Mouse (Mus musculus) forebrain, embryonic 15.5 days (tissue): Measurements from ENCODE around the gene Fam198a. TPM values are rescaled to one million over a fixed set of nuclear protein-coding genes. Genes with fewer than 3 reads are reported as not detected.

Experiments used
- ATAC-seq: fragments of 200-750 bp; cut with Nextera tagmentation; replicated peaks from 2 replicates; pipeline ENCODE4 v1.8.0; 2017; ENCODE audit warnings: mild to moderate bottlenecking, moderate TSS enrichment, moderate library complexity
- H3K27ac ChIP-seq: fragments of 300-500 bp; sonication (generic); replicated peaks from 2 replicates; pipeline ENCODE4 v1.5.1; 2015; ENCODE audit warnings: mild to moderate bottlenecking, inconsistent platforms
- H3K27me3 ChIP-seq: fragments of 300-500 bp; sonication (generic); 2 replicates; pipeline ENCODE4 v1.6.1; 2015; ENCODE audit warnings: inconsistent platforms
- H3K36me3 ChIP-seq: fragments of 300-500 bp; sonication (generic); 2 replicates; pipeline ENCODE4 v1.6.1; 2015; ENCODE audit warnings: mild to moderate bottlenecking, inconsistent platforms
- H3K4me1 ChIP-seq: fragments of 300-500 bp; sonication (generic); 2 replicates; pipeline ENCODE4 v1.6.1; 2015; ENCODE audit warnings: inconsistent platforms
- H3K4me2 ChIP-seq: fragments of 300-500 bp; sonication (generic); replicated peaks from 2 replicates; pipeline ENCODE4 v1.6.1; 2015; ENCODE audit warnings: mild to moderate bottlenecking, inconsistent platforms
- H3K4me3 ChIP-seq: fragments of 300-500 bp; sonication (generic); 2 replicates; pipeline ENCODE4 v1.5.1; 2015; ENCODE audit warnings: mild to moderate bottlenecking, inconsistent platforms
- H3K9ac ChIP-seq: fragments of 300-500 bp; sonication (generic); replicated peaks from 2 replicates; pipeline ENCODE4 v1.6.1; 2015; ENCODE audit warnings: mild to moderate bottlenecking, inconsistent platforms
- H3K9me3 ChIP-seq: fragments of 300-500 bp; sonication (generic); 2 replicates; pipeline ENCODE4 v1.6.1; 2016; ENCODE audit warnings: inconsistent platforms
- WGBS: fragments of 180-500 bp; shearing (Covaris S2); methylation state at CpG from one replicate; pipeline ENCODE4 v1.1.7; 2015; ENCODE audit warnings: mixed read lengths; 5-methylcytosine and 5-hydroxymethylcytosine counted together
- polyA plus RNA-seq: library from polyadenylated mRNA; unstranded; fragments of >200 nt; fragmentation: Nextera tagmentation; extraction: Ambion mirVana; gene quantifications from 2 replicates; pipeline ENCODE4 v1.2.1, GENCODE M21; 2015

The Fam198a gene
- polyA plus RNA-seq, 1 experiment from 2014 or later: 1.4 TPM

DNA sequence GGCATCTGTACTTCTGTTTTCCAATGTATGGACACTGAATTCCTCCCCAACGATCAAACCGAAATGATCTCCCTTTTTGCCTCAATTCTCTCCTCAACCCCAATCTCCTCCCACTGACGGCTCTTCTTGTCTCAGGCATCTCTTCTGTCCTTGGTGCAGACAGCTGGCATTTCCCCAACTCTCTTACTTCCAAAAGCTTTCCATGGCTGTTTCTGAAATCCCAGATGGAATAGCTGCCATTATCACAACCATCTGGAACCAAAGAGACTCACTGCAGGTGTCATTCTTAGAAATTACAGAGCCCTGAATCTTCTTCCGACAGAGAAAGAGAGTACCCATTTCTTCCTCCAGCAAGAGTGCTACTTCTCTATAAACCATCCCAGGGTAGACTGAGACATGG, 15.9 kb upstream of the Fam198a start:
- no peaks in the 10 kb centered on the region for H3K9me3 ChIP-seq
- no peaks in the 10 kb centered on the region for H3K36me3 ChIP-seq
- ATAC-seq: no peak
- H3K4me1 ChIP-seq: no peaks in the 10 kb centered on the region
- H3K4me2 ChIP-seq: no peak overlapping the region
- no peaks in the 10 kb centered on the region for H3K27me3 ChIP-seq
- H3K4me3 ChIP-seq: no peak overlapping the region
- 78% methylated on average over 4 of the region's 4 CpGs for WGBS
- H3K27ac ChIP-seq: no peak overlapping the region
- H3K9ac ChIP-seq: no peak overlapping the region

GRCm38 (mm10) chr9:121936952-121937351, 13.8 kb upstream of the Fam198a start:
- no peaks in the 10 kb centered on the region for H3K36me3 ChIP-seq
- 73% methylated on average over 1 of the region's 1 CpGs for WGBS
- ATAC-seq: peak; percentile 75
- H3K27ac ChIP-seq: peak overlapping the region; percentile 67
- H3K27me3 ChIP-seq: no peaks in the 10 kb centered on the region
- H3K4me3 ChIP-seq: peak overlapping the region; percentile 50
- H3K4me1 ChIP-seq: no peaks in the 10 kb centered on the region
- no peak overlapping the region; the same call in 1 of the 2 replicates for H3K9ac ChIP-seq
- peak overlapping the region; percentile 48; the same call in 1 of the 2 replicates for H3K4me2 ChIP-seq
- H3K9me3 ChIP-seq: no peaks in the 10 kb centered on the region

DNA sequence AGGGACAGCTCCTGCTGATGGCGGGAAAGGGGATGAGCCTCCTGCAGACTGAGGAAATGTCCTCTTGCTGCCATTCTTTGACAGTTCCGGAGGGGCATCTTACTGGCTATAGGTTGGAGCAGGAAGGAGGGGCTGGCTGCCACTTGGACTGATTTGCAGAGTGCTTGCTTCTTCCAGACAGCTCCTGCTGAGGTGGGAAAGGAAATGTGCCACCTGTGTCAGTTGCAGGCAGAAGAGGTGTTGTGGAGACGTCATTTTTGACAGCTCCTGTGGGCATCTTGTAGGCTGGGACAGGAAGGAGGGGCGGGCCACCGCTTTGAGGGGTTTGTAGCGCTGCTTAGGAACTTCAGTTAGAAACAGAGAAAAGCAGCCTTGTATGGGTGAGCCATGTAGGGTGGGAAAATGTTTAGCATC, 13.3 kb upstream of the Fam198a start:
- H3K4me3 ChIP-seq: peak overlapping the region; percentile 50
- H3K36me3 ChIP-seq: no peaks in the 10 kb centered on the region
- H3K27ac ChIP-seq: peak overlapping the region; percentile 67
- peak; percentile 77 for ATAC-seq
- no peaks in the 10 kb centered on the region for H3K27me3 ChIP-seq
- no peaks in the 10 kb centered on the region for H3K9me3 ChIP-seq
- H3K4me2 ChIP-seq: peak overlapping the region; percentile 48
- no peaks in the 10 kb centered on the region for H3K4me1 ChIP-seq
- peak overlapping the region; percentile 11; the same call in 1 of the 2 replicates for H3K9ac ChIP-seq
- 58% methylated on average over 6 of the region's 6 CpGs for whole genome bisulfite sequencing

GRCm38 (mm10) chr9:121937944-121938355, 12.8 kb upstream of the Fam198a start:
- no peaks in the 10 kb centered on the region for H3K27me3 ChIP-seq
- H3K36me3 ChIP-seq: no peaks in the 10 kb centered on the region
- peak overlapping the region; percentile 48 for H3K4me2 ChIP-seq
- H3K4me3 ChIP-seq: peak overlapping the region; percentile 50
- peak overlapping the region; percentile 54 for H3K9ac ChIP-seq
- H3K27ac ChIP-seq: peak overlapping the region; percentile 67
- no peaks in the 10 kb centered on the region for H3K9me3 ChIP-seq
- WGBS: 60% methylated on average over 21 of the region's 21 CpGs
- H3K4me1 ChIP-seq: no peaks in the 10 kb centered on the region
- peak; percentile 78 for ATAC-seq

DNA sequence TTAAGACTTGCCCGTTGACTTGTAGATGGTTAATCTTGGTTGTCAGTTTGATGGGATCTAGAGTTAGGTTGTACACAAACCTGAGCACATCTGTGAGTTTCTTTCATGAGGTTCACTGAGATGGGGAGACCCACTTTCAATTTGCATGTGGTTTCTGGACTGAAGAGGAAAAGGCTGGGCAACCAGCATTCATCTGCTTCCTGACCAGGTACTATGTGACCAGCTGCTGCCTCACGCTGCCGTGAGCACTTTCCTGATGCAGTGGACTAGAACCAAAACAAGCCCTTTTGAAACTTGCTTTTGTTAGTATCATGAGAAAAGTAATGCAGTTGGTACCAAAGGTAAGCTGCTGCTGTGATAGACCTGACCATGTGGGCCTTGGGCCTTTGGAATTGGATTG, 7.8 kb upstream of the Fam198a start:
- no peak overlapping the region for H3K27ac ChIP-seq
- no peaks in the 10 kb centered on the region for H3K36me3 ChIP-seq
- no peak overlapping the region for H3K4me3 ChIP-seq
- H3K4me2 ChIP-seq: no peak overlapping the region
- H3K9ac ChIP-seq: no peak overlapping the region
- WGBS: 85% methylated on average over 3 of the region's 3 CpGs
- H3K27me3 ChIP-seq: no peaks in the 10 kb centered on the region
- H3K9me3 ChIP-seq: no peaks in the 10 kb centered on the region
- H3K4me1 ChIP-seq: no peaks in the 10 kb centered on the region
- ATAC-seq: no peak

- Histone ChIP-seq H3K27ac (no peak overlapping the region), H3K4me3 (no peak overlapping the region), H3K9ac (no peak overlapping the region), H3K4me2 (no peak overlapping the region), H3K9me3 (no peaks in the 10 kb centered on the region), H3K4me1 (no peaks in the 10 kb centered on the region), H3K36me3 (no peaks in the 10 kb centered on the region), H3K27me3 (no peaks in the 10 kb centered on the region)
- 84% methylated on average over 3 of the region's 3 CpGs for WGBS
- ATAC-seq: no peak
Observed at GRCm38 (mm10) chr9:121943628-121944027, 7.2 kb upstream of the Fam198a start.

GRCm38 (mm10) chr9:121947784-121948183, 3.0 kb upstream of the Fam198a start:
- no peaks in the 10 kb centered on the region for H3K27me3 ChIP-seq
- no peak for ATAC-seq

DNA sequence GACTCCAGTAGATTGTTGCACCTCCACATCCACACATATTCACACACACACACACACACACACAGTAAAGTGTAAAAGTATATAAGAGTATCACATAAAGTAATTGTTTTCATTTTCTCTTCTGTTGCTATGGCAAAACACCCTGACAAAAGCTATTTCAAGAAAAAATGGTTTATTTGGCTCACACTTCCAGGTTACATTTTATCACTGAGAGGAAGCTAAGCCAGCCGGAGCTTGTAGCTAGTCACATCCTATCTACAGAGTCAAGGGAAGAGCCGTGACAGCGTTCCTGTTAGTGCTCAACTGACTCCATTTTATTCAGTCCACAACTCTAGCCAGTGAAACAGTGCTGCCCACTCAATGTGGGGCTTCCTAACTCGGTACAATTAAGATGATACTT, 2.4 kb upstream of the Fam198a start:
- ATAC-seq: no peak
- no peak overlapping the region for H3K4me3 ChIP-seq
- WGBS: 83% methylated on average over 4 of the region's 4 CpGs

More at GRCm38 (mm10) chr9:121947784-121948183, 3.0 kb upstream of the Fam198a start:
- Histone ChIP-seq H3K4me2 (no peak overlapping the region), H3K27ac (no peak overlapping the region), H3K4me1 (peaks cover 15% of the 10 kb centered on the region), H3K9me3 (no peaks in the 10 kb centered on the region), H3K36me3 (no peaks in the 10 kb centered on the region), H3K9ac (no peak overlapping the region), H3K4me3 (no peak overlapping the region)
- 8% methylated on average over 4 of the region's 4 CpGs for WGBS

GRCm38 (mm10) chr9:121951114-121951423, 281 bp downstream of the Fam198a start:
- H3K9ac ChIP-seq: 0 out of 2 replicates have a peak overlapping the region, but pooled peaks have one; percentile 5
- peak; percentile 59; the same call in 1 of the 2 replicates for ATAC-seq
- peak overlapping the region; percentile 20; the same call in 1 of the 2 replicates for H3K4me3 ChIP-seq
- peaks cover 15% of the 10 kb centered on the region for H3K4me1 ChIP-seq
- H3K4me2 ChIP-seq: peak overlapping the region; percentile 38
- no peaks in the 10 kb centered on the region for H3K9me3 ChIP-seq
- H3K27ac ChIP-seq: peak overlapping the region; percentile 63; the same call in 1 of the 2 replicates
- H3K27me3 ChIP-seq: no peaks in the 10 kb centered on the region
- 29% methylated on average over 4 of the region's 4 CpGs for WGBS
- no peaks in the 10 kb centered on the region for H3K36me3 ChIP-seq

More for the DNA sequence above, 2.4 kb upstream of the Fam198a start:
- Histone ChIP-seq H3K27me3 (no peaks in the 10 kb centered on the region), H3K36me3 (no peaks in the 10 kb centered on the region), H3K4me1 (peaks cover 15% of the 10 kb centered on the region), H3K4me2 (no peak overlapping the region), H3K9me3 (no peaks in the 10 kb centered on the region), H3K27ac (no peak overlapping the region), H3K9ac (no peak overlapping the region)

DNA sequence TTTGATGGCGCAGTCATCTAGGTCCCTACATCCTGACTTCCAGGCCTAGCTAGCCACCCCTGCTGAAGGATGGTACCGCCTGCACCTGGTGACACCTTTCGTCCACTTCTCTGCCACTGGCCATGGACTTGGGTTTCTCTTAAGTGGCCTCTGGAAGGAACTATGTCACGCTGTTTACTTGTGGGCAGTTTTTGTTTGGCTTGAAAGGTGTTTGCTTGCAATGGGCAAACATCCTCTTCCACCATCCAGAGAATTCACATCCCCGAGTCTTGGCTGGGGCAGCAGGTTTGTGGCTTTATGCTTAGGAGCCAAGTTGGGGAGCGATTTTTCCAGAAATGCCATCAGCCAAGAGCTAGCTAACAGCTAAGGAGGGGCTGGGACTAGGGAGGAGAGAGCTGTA, 1.8 kb downstream of the Fam198a start:
- no peaks in the 10 kb centered on the region for H3K27me3 ChIP-seq
- WGBS: 92% methylated on average over 6 of the region's 6 CpGs
- no peak overlapping the region for H3K4me3 ChIP-seq
- no peaks in the 10 kb centered on the region for H3K9me3 ChIP-seq
- H3K9ac ChIP-seq: no peak overlapping the region
- no peaks in the 10 kb centered on the region for H3K36me3 ChIP-seq
- ATAC-seq: no peak
- no peak overlapping the region for H3K27ac ChIP-seq
- peaks cover 15% of the 10 kb centered on the region for H3K4me1 ChIP-seq
- H3K4me2 ChIP-seq: no peak overlapping the region

DNA sequence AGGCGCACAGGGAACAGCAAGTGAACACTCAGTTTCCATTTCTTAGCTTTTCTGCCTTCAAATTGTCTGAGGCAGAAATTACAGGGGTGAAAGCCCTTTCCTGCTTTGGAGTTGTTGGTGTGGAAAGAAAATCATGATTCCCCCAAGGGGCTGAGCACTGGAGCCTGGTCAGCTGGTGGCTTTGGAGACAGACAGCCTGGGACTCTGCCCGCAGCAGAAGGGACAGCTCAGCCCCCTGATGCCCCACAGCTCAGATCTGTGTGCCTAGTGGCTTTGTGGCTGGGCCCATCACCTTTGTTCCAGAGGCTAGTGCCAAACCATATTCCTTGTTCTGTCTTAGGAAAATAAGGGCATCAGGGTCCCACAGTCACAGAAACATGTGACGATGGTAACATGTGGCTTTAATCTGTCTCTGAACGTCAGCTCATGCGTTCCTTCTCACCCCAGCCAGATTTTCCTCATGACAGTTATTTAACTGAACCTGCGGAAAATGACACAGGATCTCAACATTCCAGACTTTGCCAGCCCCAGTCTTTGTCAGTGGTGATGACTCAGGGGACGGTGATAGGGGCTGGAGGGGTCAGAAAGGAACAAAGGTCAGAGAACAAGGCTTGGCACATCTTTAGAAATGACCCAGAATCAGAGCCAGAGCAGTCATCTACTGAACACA, 9.3 kb downstream of the Fam198a start:
- Histone ChIP-seq H3K4me3 (no peak overlapping the region), H3K9me3 (no peaks in the 10 kb centered on the region), H3K4me2 (no peak overlapping the region), H3K27ac (no peak overlapping the region), H3K4me1 (no peaks in the 10 kb centered on the region), H3K36me3 (no peaks in the 10 kb centered on the region), H3K27me3 (no peaks in the 10 kb centered on the region), H3K9ac (no peak overlapping the region)
- ATAC-seq: no peak
- 65% methylated on average over 7 of the region's 7 CpGs for WGBS

GRCm38 (mm10) chr9:121964941-121965340, 14.2 kb downstream of the Fam198a start:
- Histone ChIP-seq H3K9ac (no peak overlapping the region), H3K27ac (no peak overlapping the region), H3K4me3 (no peak overlapping the region), H3K4me1 (no peaks in the 10 kb centered on the region), H3K36me3 (no peaks in the 10 kb centered on the region), H3K4me2 (no peak overlapping the region), H3K27me3 (no peaks in the 10 kb centered on the region), H3K9me3 (no peaks in the 10 kb centered on the region)
- ATAC-seq: no peak
- WGBS: 93% methylated on average over 7 of the region's 7 CpGs

GRCm38 (mm10) chr9:121968258-121968657, 17.5 kb downstream of the Fam198a start:
- ATAC-seq: no peak
- Histone ChIP-seq H3K9ac (no peak overlapping the region), H3K36me3 (no peaks in the 10 kb centered on the region), H3K4me1 (no peaks in the 10 kb centered on the region), H3K4me2 (no peak overlapping the region), H3K27ac (no peak overlapping the region), H3K4me3 (no peak overlapping the region), H3K9me3 (no peaks in the 10 kb centered on the region), H3K27me3 (no peaks in the 10 kb centered on the region)
- 76% methylated on average over 5 of the region's 5 CpGs for WGBS
